Mouse (Mus musculus): ENCODE results near the gene Ikzf1. TPM values are rescaled to one million over a fixed set of nuclear protein-coding genes. Genes with fewer than 3 reads are reported as not detected.

Gene Ikzf1
- total RNA-seq (2014; rRNA removed; ENCODE audit: low replicate concordance) (1.0 and 12.9 TPM in 2 replicates), polyA plus RNA-seq (2015; fragmentation: Nextera tagmentation; extraction: Ambion mirVana) (0.19 and 0.21 TPM in 2 replicates)

- 2% methylated on average over 50 of the region's 100 CpGs for WGBS
- Histone ChIP-seq H3K4me2 (ENCODE audit: low read depth, low read length) (peak within 1 kb of the TSS; percentile 97), H3K27ac (ENCODE audit: low read depth) (peak within 1 kb of the TSS; percentile 22; the same call in 1 of the 2 replicates), H3K4me1 (ENCODE audit: control insufficient read depth, insufficient read depth) (peaks cover 6% of the 10 kb centered on the region; the same call in 1 of the 2 replicates), H3K36me3 (replicated peaks; ENCODE audit: control insufficient read depth, insufficient read depth, low read length) (no peaks in the 10 kb centered on the region), H3K4me3 (ENCODE audit: low read depth, low read length) (peak within 1 kb of the TSS; percentile 63), H3K9me3 (replicated peaks; ENCODE audit: control insufficient read depth, low read length) (no peaks in the 10 kb centered on the region), H3K9ac (replicated peaks; ENCODE audit: low read depth, low read length) (peak within 1 kb of the TSS; percentile 57; the same call in 1 of the 2 replicates), H3K27me3 (ENCODE audit: control insufficient read depth, insufficient read depth, low read length) (peaks cover 56% of the 10 kb centered on the region)
- TF ChIP-seq EP300 (IDR thresholded peaks at IDR 0.05; ENCODE audit: low read depth) (no peak), CTCF (IDR thresholded peaks at IDR 0.05; ENCODE audit: low read depth) (no peak)
- no peak for DNase-seq (ENCODE audit: low spot score)
- ATAC-seq (ENCODE audit: insufficient read depth, low read depth) = peak; percentile 53
These were observed at the start of gene Ikzf1 for GRCm38 (mm10) chr11:11684930-11685852. Gene Ikzf1 (plus strand): TSS chr11:11685003.

DNA sequence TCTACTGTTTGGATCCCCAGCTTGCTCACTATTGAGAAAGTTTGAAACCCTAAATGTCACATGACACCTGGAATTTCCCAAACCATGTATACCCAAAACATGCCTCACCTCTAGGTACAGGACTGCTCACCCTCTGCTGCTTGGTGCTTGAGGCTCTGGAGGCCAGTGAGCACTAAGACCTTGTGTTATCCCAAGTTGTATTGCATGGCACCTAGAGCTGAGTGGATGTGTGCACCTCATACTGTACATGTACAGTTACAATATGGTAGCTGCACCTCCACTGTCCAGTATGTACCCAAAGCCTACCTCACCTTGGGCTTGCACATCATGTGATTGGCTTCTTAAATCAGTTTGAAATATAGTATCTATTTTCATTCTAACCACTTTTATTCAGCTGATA is 40.5 kb upstream of the Ikzf1 start:
- Histone ChIP-seq H3K9ac (replicated peaks; ENCODE audit: low read depth, low read length) (no peak overlapping the region), H3K27me3 (ENCODE audit: control insufficient read depth, insufficient read depth, low read length) (no peaks in the 10 kb centered on the region), H3K9me3 (replicated peaks; ENCODE audit: control insufficient read depth, low read length) (no peaks in the 10 kb centered on the region), H3K4me2 (ENCODE audit: low read depth, low read length) (no peak overlapping the region), H3K4me3 (ENCODE audit: low read depth, low read length) (no peak overlapping the region), H3K36me3 (replicated peaks; ENCODE audit: control insufficient read depth, insufficient read depth, low read length) (no peaks in the 10 kb centered on the region), H3K27ac (ENCODE audit: low read depth) (no peak overlapping the region), H3K4me1 (ENCODE audit: control insufficient read depth, insufficient read depth) (no peaks in the 10 kb centered on the region)
- DNase-seq (ENCODE audit: low spot score) (no peak), ATAC-seq (ENCODE audit: insufficient read depth, low read depth) (no peak)
- TF ChIP-seq CTCF (IDR thresholded peaks at IDR 0.05; ENCODE audit: low read depth) (no peak), EP300 (IDR thresholded peaks at IDR 0.05; ENCODE audit: low read depth) (no peak)

GRCm38 (mm10) chr11:11656388-11656787 is 28.4 kb upstream of the Ikzf1 start:
- Histone ChIP-seq H3K4me3 (ENCODE audit: low read depth, low read length) (no peak overlapping the region), H3K4me1 (ENCODE audit: control insufficient read depth, insufficient read depth) (no peaks in the 10 kb centered on the region), H3K27ac (ENCODE audit: low read depth) (no peak overlapping the region), H3K27me3 (ENCODE audit: control insufficient read depth, insufficient read depth, low read length) (no peaks in the 10 kb centered on the region), H3K36me3 (replicated peaks; ENCODE audit: control insufficient read depth, insufficient read depth, low read length) (no peaks in the 10 kb centered on the region), H3K9me3 (replicated peaks; ENCODE audit: control insufficient read depth, low read length) (no peaks in the 10 kb centered on the region), H3K9ac (replicated peaks; ENCODE audit: low read depth, low read length) (no peak overlapping the region), H3K4me2 (ENCODE audit: low read depth, low read length) (no peak overlapping the region)
- 69% methylated on average over 3 of the region's 3 CpGs for WGBS
- ATAC-seq (ENCODE audit: insufficient read depth, low read depth) = no peak
- TF ChIP-seq EP300 (IDR thresholded peaks at IDR 0.05; ENCODE audit: low read depth) = no peak
- no peak for TF ChIP-seq CTCF (IDR thresholded peaks at IDR 0.05; ENCODE audit: low read depth)
- no peak for DNase-seq (ENCODE audit: low spot score)

GRCm38 (mm10) chr11:11656995-11657530 is 27.7 kb upstream of the Ikzf1 start:
- TF ChIP-seq CTCF (IDR thresholded peaks at IDR 0.05; ENCODE audit: low read depth) (no peak), EP300 (IDR thresholded peaks at IDR 0.05; ENCODE audit: low read depth) (no peak)
- H3K27me3 ChIP-seq (ENCODE audit: control insufficient read depth, insufficient read depth, low read length) = no peaks in the 10 kb centered on the region
- no peak for ATAC-seq (ENCODE audit: insufficient read depth, low read depth)
- H3K4me2 ChIP-seq (ENCODE audit: low read depth, low read length) = no peak overlapping the region
- WGBS = 57% methylated on average over 5 of the region's 5 CpGs
- no peaks in the 10 kb centered on the region for H3K4me1 ChIP-seq (ENCODE audit: control insufficient read depth, insufficient read depth)
- H3K4me3 ChIP-seq (ENCODE audit: low read depth, low read length) = no peak overlapping the region
- no peak for DNase-seq (ENCODE audit: low spot score)
- no peaks in the 10 kb centered on the region for H3K36me3 ChIP-seq (replicated peaks; ENCODE audit: control insufficient read depth, insufficient read depth, low read length)
- H3K9me3 ChIP-seq (replicated peaks; ENCODE audit: control insufficient read depth, low read length) = no peaks in the 10 kb centered on the region
- H3K27ac ChIP-seq (ENCODE audit: low read depth) = no peak overlapping the region; the same call in 1 of the 2 replicates
- no peak overlapping the region for H3K9ac ChIP-seq (replicated peaks; ENCODE audit: low read depth, low read length)

- Histone ChIP-seq H3K27ac (ENCODE audit: low read depth) (no peak overlapping the region; the same call in 1 of the 2 replicates), H3K27me3 (ENCODE audit: control insufficient read depth, insufficient read depth, low read length) (no peaks in the 10 kb centered on the region), H3K9me3 (replicated peaks; ENCODE audit: control insufficient read depth, low read length) (no peaks in the 10 kb centered on the region), H3K36me3 (replicated peaks; ENCODE audit: control insufficient read depth, insufficient read depth, low read length) (no peaks in the 10 kb centered on the region), H3K4me2 (ENCODE audit: low read depth, low read length) (no peak overlapping the region), H3K4me1 (ENCODE audit: control insufficient read depth, insufficient read depth) (no peaks in the 10 kb centered on the region), H3K9ac (replicated peaks; ENCODE audit: low read depth, low read length) (no peak overlapping the region), H3K4me3 (ENCODE audit: low read depth, low read length) (no peak overlapping the region)
- no peak for ATAC-seq (ENCODE audit: insufficient read depth, low read depth)
- no peak for TF ChIP-seq CTCF (IDR thresholded peaks at IDR 0.05; ENCODE audit: low read depth)
- no peak for TF ChIP-seq EP300 (IDR thresholded peaks at IDR 0.05; ENCODE audit: low read depth)
- WGBS = 78% methylated on average over 4 of the region's 4 CpGs
- DNase-seq (ENCODE audit: low spot score) = no peak
These were observed 27.2 kb upstream of the Ikzf1 start for GRCm38 (mm10) chr11:11657634-11658033.

Data from heart, postnatal 0 days (tissue).